Mouse (Mus musculus): ENCODE measurements around the gene Olfr930.

The Olfr930 gene

DNA sequence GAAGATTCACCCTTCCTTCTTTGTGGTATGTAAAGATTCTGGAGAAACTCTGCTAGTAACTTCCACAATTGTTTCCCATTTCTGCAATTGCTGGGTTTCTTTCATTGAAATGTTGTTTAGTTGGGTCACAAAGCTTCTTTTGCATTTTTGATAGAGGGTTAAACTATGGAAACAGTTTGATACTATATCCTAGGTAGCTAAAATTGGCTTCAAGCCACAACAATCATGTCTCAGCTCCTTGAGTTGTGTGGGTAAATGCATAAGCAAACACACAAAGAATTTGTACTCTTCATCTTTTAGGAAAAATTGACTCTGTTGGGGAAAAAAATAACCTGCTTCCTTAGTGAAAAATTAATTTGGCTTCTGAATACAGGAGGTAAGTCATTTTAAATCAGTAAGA, at the start of gene Olfr930:
Gene Olfr930, plus strand, starts transcription at position 301 of the 400 bp plus-strand sequence.
- DNase-seq (ENCODE audit: low spot score in 2 of 2), result no peak

DNA sequence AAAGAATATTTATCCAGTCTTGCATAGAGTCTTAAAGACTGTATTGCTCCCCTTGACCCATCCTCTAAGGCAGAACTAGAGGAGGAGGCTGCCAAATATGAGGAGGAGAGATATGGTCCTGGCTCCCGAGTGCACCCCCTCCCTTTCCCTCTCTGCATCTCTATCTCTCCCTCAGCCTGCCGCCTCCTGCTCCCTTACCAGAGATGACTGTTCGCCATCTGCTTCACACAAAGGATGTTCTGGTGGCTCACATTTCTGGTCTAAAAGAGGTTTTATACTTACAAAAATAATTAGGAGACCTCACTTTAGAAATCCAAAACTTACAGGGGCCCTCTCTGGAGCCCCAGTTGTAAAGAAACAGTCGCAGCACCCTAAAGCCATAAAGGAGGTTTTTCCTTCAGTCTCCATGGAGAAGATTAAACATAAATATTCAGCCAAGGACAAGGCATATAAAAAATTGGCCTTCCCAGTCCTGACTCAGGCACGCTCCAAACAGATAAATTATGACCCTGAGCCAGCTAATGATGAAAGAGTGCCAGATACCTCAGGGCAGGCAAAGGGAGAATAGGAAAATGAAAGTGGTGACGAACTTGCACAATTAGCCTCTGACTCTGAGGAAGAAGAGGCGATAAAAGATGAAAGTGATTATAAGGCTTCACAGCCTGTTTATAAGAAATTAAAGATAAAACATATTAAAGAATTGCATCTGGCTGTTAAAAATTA, 24.0 kb downstream of the Olfr930 start:
- DNase-seq (ENCODE audit: low spot score in 2 of 2), result no peak

DNA sequence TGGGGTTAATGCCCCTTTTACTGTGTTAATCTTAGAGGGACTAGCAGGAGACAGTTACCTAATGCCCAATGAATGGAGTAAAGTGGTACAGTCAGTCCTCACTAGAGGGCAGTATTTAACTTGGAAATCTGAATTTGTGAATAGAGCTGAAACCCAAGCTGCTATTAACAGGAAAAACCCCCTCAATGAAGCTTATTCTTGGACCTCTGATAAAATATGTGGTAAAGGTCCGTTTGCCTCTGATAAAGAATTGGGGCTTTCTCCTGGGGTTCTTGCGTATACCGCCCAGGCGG, 24.5 kb downstream of the Olfr930 start:
- DNase-seq (ENCODE audit: low spot score in 2 of 2), result no peak

DNA sequence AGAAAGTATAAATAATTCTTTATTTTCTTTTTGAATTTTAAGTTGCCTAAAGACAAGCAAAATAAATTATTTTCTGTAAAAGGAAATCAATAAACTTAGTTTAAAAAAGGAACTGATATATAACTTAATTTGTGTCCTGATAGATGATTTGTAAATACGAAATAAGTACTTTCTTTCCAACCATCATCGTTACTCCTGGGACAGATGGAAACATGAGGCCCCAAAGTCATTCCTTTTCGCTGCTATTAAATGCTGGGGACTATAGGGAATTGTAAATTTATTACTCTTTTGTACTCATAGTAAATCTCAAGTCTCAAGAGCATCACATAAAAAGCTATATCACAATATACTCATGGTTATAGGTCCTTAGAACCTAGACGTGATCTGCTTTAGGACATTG, 42.4 kb downstream of the Olfr930 start, which contains the start of gene Olfr933:
Gene Olfr933, plus strand, starts transcription at position 301 of the 400 bp plus-strand sequence.
- no peak for DNase-seq (ENCODE audit: low spot score in 2 of 2)
